Mouse (Mus musculus) hindbrain, embryonic 15.5 days (tissue): ENCODE data around the gene Mchr1. TPM values are rescaled to one million over a fixed set of nuclear protein-coding genes. Genes with fewer than 3 reads are reported as not detected.

Source experiments
- ATAC-seq: fragments of 200-750 bp; cut with Nextera tagmentation; 2 replicates; pipeline ENCODE4 v1.8.0; 2017; ENCODE audit warnings: low read depth, moderate number of reproducible peaks, moderate TSS enrichment; ENCODE audit not compliant: low FRiP score
- H3K27ac ChIP-seq: fragments of 300-500 bp; sonication (generic); replicated peaks from 2 replicates; pipeline ENCODE4 v1.5.1; 2015; ENCODE audit warnings: mild to moderate bottlenecking, inconsistent platforms
- H3K27me3 ChIP-seq: fragments of 300-500 bp; sonication (generic); 2 replicates; pipeline ENCODE4 v1.6.1; 2015; ENCODE audit warnings: control low read depth, inconsistent platforms
- H3K36me3 ChIP-seq: fragments of 300-500 bp; sonication (generic); 2 replicates; pipeline ENCODE4 v1.6.1; 2015; ENCODE audit warnings: control low read depth, inconsistent platforms
- H3K4me1 ChIP-seq: fragments of 300-500 bp; sonication (generic); replicated peaks from 2 replicates; pipeline ENCODE4 v1.6.1; 2015; ENCODE audit warnings: control low read depth, inconsistent platforms
- H3K4me2 ChIP-seq: fragments of 300-500 bp; sonication (generic); 2 replicates; pipeline ENCODE4 v1.6.1; 2015; ENCODE audit warnings: moderate library complexity, mild to moderate bottlenecking, inconsistent platforms
- H3K4me3 ChIP-seq: fragments of 300-500 bp; sonication (generic); 2 replicates; pipeline ENCODE4 v1.5.1; 2015; ENCODE audit warnings: mild to moderate bottlenecking, inconsistent platforms
- H3K9ac ChIP-seq: fragments of 300-500 bp; sonication (generic); 2 replicates; pipeline ENCODE4 v1.6.1; 2015; ENCODE audit warnings: inconsistent platforms
- H3K9me3 ChIP-seq: fragments of 300-500 bp; sonication (generic); 2 replicates; pipeline ENCODE4 v1.6.1; 2016; ENCODE audit warnings: control low read depth, inconsistent platforms
- WGBS: fragments of 180-500 bp; shearing (Covaris S2); methylation state at CpG from one replicate; pipeline ENCODE4 v1.1.7; 2015; 5-methylcytosine and 5-hydroxymethylcytosine counted together
- polyA plus RNA-seq: library from polyadenylated mRNA; unstranded; fragments of >200 nt; fragmentation: Nextera tagmentation; extraction: Ambion mirVana; gene quantifications from 2 replicates; pipeline ENCODE4 v1.2.1, GENCODE M21; 2015

The Mchr1 gene
- polyA plus RNA-seq, 1 experiment from 2014 or later = 5.7 TPM

- Histone ChIP-seq H3K27ac (no peak overlapping the region), H3K27me3 (no peaks in the 10 kb centered on the region), H3K4me1 (peaks cover 2% of the 10 kb centered on the region), H3K36me3 (no peaks in the 10 kb centered on the region), H3K9me3 (no peaks in the 10 kb centered on the region), H3K4me3 (no peak overlapping the region), H3K4me2 (no peak overlapping the region), H3K9ac (no peak overlapping the region)
- 78% methylated on average over 3 of the region's 3 CpGs for WGBS
- ATAC-seq = no peak
Measured at GRCm38 (mm10) chr15:81229791-81230190, 5.5 kb upstream of the Mchr1 start.

- H3K27me3 ChIP-seq = no peaks in the 10 kb centered on the region
- H3K4me3 ChIP-seq = no peak overlapping the region
- H3K4me2 ChIP-seq = no peak overlapping the region
- no peaks in the 10 kb centered on the region for H3K36me3 ChIP-seq
- no peak overlapping the region for H3K27ac ChIP-seq
- no peaks in the 10 kb centered on the region for H3K9me3 ChIP-seq
- 84% methylated on average over 7 of the region's 7 CpGs for WGBS
- H3K9ac ChIP-seq = no peak overlapping the region
- ATAC-seq = no peak
- peaks cover 17% of the 10 kb centered on the region for H3K4me1 ChIP-seq
Measured at GRCm38 (mm10) chr15:81231325-81231724, 4.0 kb upstream of the Mchr1 start.

GRCm38 (mm10) chr15:81236062-81236461 is 763 bp downstream of the Mchr1 start:
- Histone ChIP-seq H3K27ac (peak overlapping the region; percentile 52), H3K27me3 (0 out of 2 replicates have a peak, but pooled peaks cover 3% of the 10 kb centered on the region), H3K9me3 (no peaks in the 10 kb centered on the region), H3K4me1 (peaks cover 19% of the 10 kb centered on the region), H3K4me3 (peak overlapping the region; percentile 52), H3K4me2 (peak overlapping the region; percentile 88), H3K9ac (peak overlapping the region; percentile 53), H3K36me3 (no peaks in the 10 kb centered on the region)
- 3% methylated on average over 8 of the region's 8 CpGs for WGBS
- ATAC-seq = no peak

- 94% methylated on average over 18 of the region's 18 CpGs for WGBS
- ATAC-seq = no peak
- H3K9ac ChIP-seq = no peak overlapping the region
- H3K4me1 ChIP-seq = peaks cover 19% of the 10 kb centered on the region
- no peak overlapping the region for H3K27ac ChIP-seq
- no peak overlapping the region for H3K4me3 ChIP-seq
- 0 out of 2 replicates have a peak, but pooled peaks cover 3% of the 10 kb centered on the region for H3K27me3 ChIP-seq
- no peaks in the 10 kb centered on the region for H3K9me3 ChIP-seq
- H3K4me2 ChIP-seq = no peak overlapping the region
- no peaks in the 10 kb centered on the region for H3K36me3 ChIP-seq
Measured at GRCm38 (mm10) chr15:81237471-81237870, 2.2 kb downstream of the Mchr1 start.

- 27% methylated on average over 7 of the region's 7 CpGs for WGBS
- Histone ChIP-seq H3K27ac (no peak overlapping the region), H3K27me3 (0 out of 2 replicates have a peak, but pooled peaks cover 3% of the 10 kb centered on the region), H3K4me3 (no peak overlapping the region), H3K4me1 (peaks cover 19% of the 10 kb centered on the region), H3K9ac (no peak overlapping the region), H3K9me3 (no peaks in the 10 kb centered on the region), H3K4me2 (no peak overlapping the region), H3K36me3 (no peaks in the 10 kb centered on the region)
- no peak for ATAC-seq
Measured at GRCm38 (mm10) chr15:81239261-81239660, 4.0 kb downstream of the Mchr1 start.

- Histone ChIP-seq H3K4me2 (no peak overlapping the region), H3K27me3 (0 out of 2 replicates have a peak, but pooled peaks cover 3% of the 10 kb centered on the region), H3K27ac (no peak overlapping the region), H3K4me3 (no peak overlapping the region), H3K9ac (no peak overlapping the region), H3K36me3 (no peaks in the 10 kb centered on the region), H3K4me1 (peaks cover 16% of the 10 kb centered on the region), H3K9me3 (no peaks in the 10 kb centered on the region)
- WGBS = 68% methylated on average over 13 of the region's 13 CpGs
- no peak for ATAC-seq
Measured at GRCm38 (mm10) chr15:81239794-81240343, 4.6 kb downstream of the Mchr1 start.

GRCm38 (mm10) chr15:81246890-81247289 is 11.6 kb downstream of the Mchr1 start:
- H3K36me3 ChIP-seq = no peaks in the 10 kb centered on the region
- H3K9ac ChIP-seq = no peak overlapping the region
- ATAC-seq = no peak
- H3K4me1 ChIP-seq = peaks cover 11% of the 10 kb centered on the region; the same call in 1 of the 2 replicates
- WGBS = 88% methylated on average over 3 of the region's 3 CpGs
- H3K4me3 ChIP-seq = no peak overlapping the region
- H3K9me3 ChIP-seq = no peaks in the 10 kb centered on the region
- H3K27ac ChIP-seq = no peak overlapping the region
- no peaks in the 10 kb centered on the region for H3K27me3 ChIP-seq
- no peak overlapping the region for H3K4me2 ChIP-seq

GRCm38 (mm10) chr15:81247583-81248340 is 12.5 kb downstream of the Mchr1 start:
- no peak overlapping the region for H3K4me3 ChIP-seq
- H3K4me1 ChIP-seq = peaks cover 11% of the 10 kb centered on the region; the same call in 1 of the 2 replicates
- no peak overlapping the region for H3K9ac ChIP-seq
- WGBS = 39% methylated on average over 13 of the region's 13 CpGs
- no peaks in the 10 kb centered on the region for H3K36me3 ChIP-seq
- H3K27ac ChIP-seq = 0 out of 2 replicates have a peak overlapping the region, but pooled peaks have one; percentile 39
- ATAC-seq = no peak
- no peaks in the 10 kb centered on the region for H3K9me3 ChIP-seq
- H3K27me3 ChIP-seq = no peaks in the 10 kb centered on the region
- H3K4me2 ChIP-seq = 0 out of 2 replicates have a peak overlapping the region, but pooled peaks have one; percentile 4

- WGBS = 82% methylated on average over 4 of the region's 4 CpGs
- H3K27ac ChIP-seq = no peak overlapping the region
- H3K4me1 ChIP-seq = peaks cover 11% of the 10 kb centered on the region; the same call in 1 of the 2 replicates
- no peak overlapping the region for H3K9ac ChIP-seq
- H3K4me3 ChIP-seq = no peak overlapping the region
- no peak overlapping the region for H3K4me2 ChIP-seq
- no peaks in the 10 kb centered on the region for H3K36me3 ChIP-seq
- no peaks in the 10 kb centered on the region for H3K27me3 ChIP-seq
- H3K9me3 ChIP-seq = no peaks in the 10 kb centered on the region
- ATAC-seq = no peak
Measured at GRCm38 (mm10) chr15:81248341-81248679, 13.0 kb downstream of the Mchr1 start.

GRCm38 (mm10) chr15:81248951-81249579 is 13.8 kb downstream of the Mchr1 start:
- 80% methylated on average over 4 of the region's 4 CpGs for WGBS
- H3K36me3 ChIP-seq = no peaks in the 10 kb centered on the region
- no peak overlapping the region for H3K4me3 ChIP-seq
- peaks cover 11% of the 10 kb centered on the region; the same call in 1 of the 2 replicates for H3K4me1 ChIP-seq
- H3K9ac ChIP-seq = no peak overlapping the region
- no peak overlapping the region for H3K27ac ChIP-seq
- H3K27me3 ChIP-seq = no peaks in the 10 kb centered on the region
- H3K9me3 ChIP-seq = no peaks in the 10 kb centered on the region
- no peak for ATAC-seq
- no peak overlapping the region for H3K4me2 ChIP-seq

- Histone ChIP-seq H3K36me3 (no peaks in the 10 kb centered on the region), H3K27ac (no peak overlapping the region), H3K9me3 (no peaks in the 10 kb centered on the region), H3K9ac (no peak overlapping the region), H3K4me2 (no peak overlapping the region), H3K27me3 (no peaks in the 10 kb centered on the region), H3K4me1 (peaks cover 16% of the 10 kb centered on the region), H3K4me3 (no peak overlapping the region)
- WGBS = 75% methylated on average over 4 of the region's 4 CpGs
- no peak for ATAC-seq
Measured at GRCm38 (mm10) chr15:81252626-81253174, 17.4 kb downstream of the Mchr1 start.

GRCm38 (mm10) chr15:81253585-81253984 is 18.3 kb downstream of the Mchr1 start:
- WGBS = 64% methylated on average over 2 of the region's 2 CpGs
- no peak overlapping the region for H3K4me2 ChIP-seq
- H3K4me1 ChIP-seq = peaks cover 10% of the 10 kb centered on the region
- no peak overlapping the region for H3K27ac ChIP-seq
- no peaks in the 10 kb centered on the region for H3K36me3 ChIP-seq
- H3K9me3 ChIP-seq = no peaks in the 10 kb centered on the region
- H3K9ac ChIP-seq = no peak overlapping the region
- H3K27me3 ChIP-seq = no peaks in the 10 kb centered on the region
- H3K4me3 ChIP-seq = no peak overlapping the region
- ATAC-seq = no peak
